Mouse (Mus musculus): ENCODE data around the gene Cdkl3.

DNA sequence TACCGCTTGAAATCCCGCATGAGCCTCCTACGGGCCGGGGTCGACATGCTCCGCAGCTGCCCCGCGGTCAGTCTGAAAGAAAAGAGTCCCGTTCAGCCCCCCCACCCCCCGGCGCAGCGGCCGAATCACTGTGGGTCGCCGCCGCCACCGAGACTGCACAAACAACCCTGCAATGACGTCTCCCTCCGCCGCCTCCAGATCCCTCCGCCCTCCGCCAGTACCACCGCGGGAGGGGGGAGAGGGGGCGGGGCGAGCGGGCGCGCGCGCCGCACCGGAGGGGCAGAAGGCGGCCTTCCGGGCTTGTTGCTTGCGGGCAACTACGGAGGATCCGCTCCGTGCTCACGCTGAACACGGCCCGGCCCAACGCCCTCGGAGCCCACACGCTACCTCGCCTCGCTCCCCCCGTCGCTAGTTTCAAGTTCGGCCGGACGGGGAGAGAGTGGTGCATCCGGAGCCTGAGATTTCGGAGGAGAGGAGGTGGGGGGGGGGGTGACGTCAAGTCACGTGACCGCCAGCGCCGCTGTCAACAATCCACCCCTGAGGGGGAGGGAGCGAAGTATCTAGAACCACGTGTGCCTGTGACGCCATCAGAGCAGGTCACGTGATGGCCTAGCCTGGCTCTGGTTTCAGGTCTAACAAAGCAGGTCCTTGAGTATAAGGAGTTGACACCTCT lies 3.6 kb upstream of the Cdkl3 start, which contains the start of gene Ube2b:
- TF ChIP-seq CTCF (IDR thresholded peaks at IDR 0.05; ENCODE audit: extremely low read depth, insufficient read depth, low read length), result no peak
- peak; percentile 82; the same call in 1 of the 2 replicates for TF ChIP-seq POLR2A (IDR thresholded peaks at IDR 0.05; ENCODE audit: extremely low read depth, insufficient read depth, low read length)

Data from cortical plate, adult 2 months (tissue).